Mouse (Mus musculus): ENCODE results near the gene Pnliprp2. TPM values are rescaled to one million over a fixed set of nuclear protein-coding genes. Genes with fewer than 3 reads are reported as not detected.

Pnliprp2 gene
- polyA plus RNA-seq (2015; fragmentation: Nextera tagmentation; extraction: Ambion mirVana), result 2.0 and 2.2 TPM in 2 replicates

DNA sequence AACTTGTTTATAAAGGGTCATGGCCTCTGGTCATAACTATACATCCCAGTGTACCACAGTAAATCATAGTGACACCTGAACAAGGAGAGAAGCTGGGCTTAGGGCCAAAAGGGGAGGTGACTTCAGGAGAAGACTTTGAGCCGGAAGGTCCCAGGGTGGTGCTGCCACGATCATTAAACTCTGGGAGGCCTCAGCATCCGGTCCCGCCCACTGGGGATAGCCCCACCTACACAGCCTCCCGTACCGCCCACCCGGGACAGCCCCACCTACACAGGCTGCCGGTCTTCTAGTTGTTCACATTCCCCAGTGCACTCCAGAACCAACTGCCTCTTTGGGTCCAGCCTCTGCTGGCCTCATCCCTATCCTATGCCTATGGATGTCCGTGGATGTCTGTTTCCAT is at the start of gene Pnliprp2:
Pnliprp2 (plus strand) TSS at position 297 of the 400 bp plus-strand sequence.
- peak; percentile 67 for ATAC-seq (ENCODE audit: low read depth)
- H3K27ac ChIP-seq (ENCODE audit: low read length), result no peak within 1 kb of the TSS
- 39% methylated on average over 9 of the region's 9 CpGs for WGBS (ENCODE audit: insufficient replicate concordance)
- no peaks in the 10 kb centered on the region for H3K27me3 ChIP-seq (ENCODE audit: control insufficient read depth, insufficient read depth, low read depth, low read length)
- H3K4me2 ChIP-seq (ENCODE audit: low read depth, low read length), result no peak within 1 kb of the TSS
- no peak within 1 kb of the TSS for H3K4me3 ChIP-seq (ENCODE audit: low read depth, low read length)
- H3K4me1 ChIP-seq (ENCODE audit: control insufficient read depth, low read depth, low read length), result no peaks in the 10 kb centered on the region
- no peaks in the 10 kb centered on the region for H3K36me3 ChIP-seq (ENCODE audit: control insufficient read depth, insufficient read depth)
- no peaks in the 10 kb centered on the region for H3K9me3 ChIP-seq (replicated peaks; ENCODE audit: control insufficient read depth, low read length)
- no peak within 1 kb of the TSS for H3K9ac ChIP-seq (ENCODE audit: low read depth, low read length)

DNA sequence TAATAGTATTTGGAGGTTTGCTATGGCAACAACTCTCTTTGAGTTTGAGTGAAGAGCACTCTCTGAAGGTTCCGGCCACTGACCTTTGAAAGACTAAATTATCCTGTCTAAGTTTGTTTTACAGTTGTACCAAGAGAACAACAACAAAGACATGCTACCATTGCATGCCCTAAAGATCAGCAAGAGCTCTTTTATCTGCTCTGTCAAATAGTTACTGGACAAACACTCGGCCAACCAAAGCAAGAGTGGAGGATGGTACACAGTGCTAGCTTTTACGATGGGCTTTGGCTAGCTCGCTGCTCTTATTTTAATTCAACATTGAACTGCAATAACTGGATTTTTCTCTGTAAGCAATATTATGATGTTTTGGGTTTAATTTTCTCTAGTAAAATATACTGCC is 41.6 kb upstream of the Pnliprp2 start:
- peak; percentile 56 for ATAC-seq (ENCODE audit: low read depth)

DNA sequence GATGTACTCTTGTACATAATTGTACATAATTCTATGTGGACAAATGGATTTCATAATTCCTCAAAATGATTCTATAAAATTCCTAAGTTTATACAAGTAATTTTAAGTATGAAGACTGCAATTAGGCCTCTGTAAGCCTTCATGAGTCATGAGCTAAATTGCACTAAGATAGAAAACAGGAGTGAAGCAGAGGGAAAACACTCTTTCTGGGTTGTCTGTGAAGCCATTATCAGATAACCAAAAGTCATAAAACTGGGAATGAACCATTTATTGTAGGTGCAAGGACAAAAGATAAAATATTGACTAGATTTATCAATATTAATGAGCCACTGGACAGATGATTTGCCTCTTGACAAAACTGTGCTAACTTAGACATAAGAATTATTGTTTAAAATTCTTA is 39.1 kb upstream of the Pnliprp2 start:
- no peak overlapping the region for H3K9ac ChIP-seq (ENCODE audit: low read depth, low read length)
- H3K4me2 ChIP-seq (ENCODE audit: low read depth, low read length), result no peak overlapping the region
- H3K36me3 ChIP-seq (ENCODE audit: control insufficient read depth, insufficient read depth), result no peaks in the 10 kb centered on the region
- no peaks in the 10 kb centered on the region for H3K27me3 ChIP-seq (ENCODE audit: control insufficient read depth, insufficient read depth, low read depth, low read length)
- no peak overlapping the region for H3K4me3 ChIP-seq (ENCODE audit: low read depth, low read length)
- H3K27ac ChIP-seq (ENCODE audit: low read length), result no peak overlapping the region
- no peaks in the 10 kb centered on the region for H3K9me3 ChIP-seq (replicated peaks; ENCODE audit: control insufficient read depth, low read length)
- no peaks in the 10 kb centered on the region for H3K4me1 ChIP-seq (ENCODE audit: control insufficient read depth, low read depth, low read length)
- no peak for ATAC-seq (ENCODE audit: low read depth)

More for the DNA sequence above, 41.6 kb upstream of the Pnliprp2 start:
- Histone ChIP-seq H3K4me1 (ENCODE audit: control insufficient read depth, low read depth, low read length) (no peaks in the 10 kb centered on the region), H3K36me3 (ENCODE audit: control insufficient read depth, insufficient read depth) (no peaks in the 10 kb centered on the region), H3K9me3 (replicated peaks; ENCODE audit: control insufficient read depth, low read length) (no peaks in the 10 kb centered on the region), H3K4me3 (ENCODE audit: low read depth, low read length) (no peak overlapping the region), H3K27me3 (ENCODE audit: control insufficient read depth, insufficient read depth, low read depth, low read length) (no peaks in the 10 kb centered on the region), H3K27ac (ENCODE audit: low read length) (no peak overlapping the region), H3K9ac (ENCODE audit: low read depth, low read length) (no peak overlapping the region), H3K4me2 (ENCODE audit: low read depth, low read length) (no peak overlapping the region)
- 55% methylated on average over 4 of the region's 4 CpGs for WGBS (ENCODE audit: insufficient replicate concordance)

DNA sequence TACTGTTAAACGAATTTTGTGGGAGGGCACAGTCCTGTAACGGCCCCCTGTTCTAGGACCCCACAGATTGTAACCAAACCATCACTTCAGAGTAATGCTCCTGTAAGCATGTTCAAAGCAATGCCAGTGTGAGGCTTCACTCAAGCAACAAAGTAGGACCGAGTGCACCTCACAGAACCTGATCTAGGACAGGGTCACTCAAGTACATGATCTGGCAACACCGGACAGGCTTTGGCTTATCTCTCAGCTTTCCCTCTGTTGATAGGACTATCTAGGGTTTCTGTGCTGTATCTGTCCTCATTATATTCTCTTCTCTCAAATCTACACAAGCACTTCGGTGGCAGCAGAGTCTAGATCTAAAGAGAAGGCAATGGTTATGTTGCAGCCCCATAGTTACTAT is 33.0 kb upstream of the Pnliprp2 start:
- Histone ChIP-seq H3K9ac (ENCODE audit: low read depth, low read length) (no peak overlapping the region), H3K4me1 (ENCODE audit: control insufficient read depth, low read depth, low read length) (no peaks in the 10 kb centered on the region), H3K4me3 (ENCODE audit: low read depth, low read length) (no peak overlapping the region), H3K36me3 (ENCODE audit: control insufficient read depth, insufficient read depth) (no peaks in the 10 kb centered on the region), H3K27me3 (ENCODE audit: control insufficient read depth, insufficient read depth, low read depth, low read length) (no peaks in the 10 kb centered on the region), H3K4me2 (ENCODE audit: low read depth, low read length) (no peak overlapping the region), H3K27ac (ENCODE audit: low read length) (no peak overlapping the region), H3K9me3 (replicated peaks; ENCODE audit: control insufficient read depth, low read length) (no peaks in the 10 kb centered on the region)
- WGBS (ENCODE audit: insufficient replicate concordance), result 46% methylated on average over 5 of the region's 5 CpGs
- no peak for ATAC-seq (ENCODE audit: low read depth)

DNA sequence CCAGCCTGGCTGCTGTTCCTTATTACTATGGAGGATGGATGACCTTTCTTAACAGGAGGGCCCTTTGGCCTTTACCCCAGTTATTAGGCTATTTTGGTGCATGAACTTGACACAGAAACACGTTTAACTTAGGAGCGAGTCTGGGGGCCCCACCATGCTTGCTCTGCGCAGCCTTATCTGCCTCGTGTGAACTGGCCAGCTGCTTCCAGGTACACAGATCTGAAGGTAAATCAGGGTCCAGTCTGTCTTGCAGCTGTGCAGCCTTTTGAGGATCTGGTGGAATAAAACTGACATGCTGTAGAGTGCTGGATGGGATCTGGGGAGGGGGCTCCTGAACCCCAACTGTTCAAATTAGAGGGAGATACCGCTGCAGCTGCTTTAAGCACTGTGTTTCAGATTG is 31.8 kb upstream of the Pnliprp2 start:
- no peaks in the 10 kb centered on the region for H3K4me1 ChIP-seq (ENCODE audit: control insufficient read depth, low read depth, low read length)
- H3K4me2 ChIP-seq (ENCODE audit: low read depth, low read length), result no peak overlapping the region
- no peaks in the 10 kb centered on the region for H3K9me3 ChIP-seq (replicated peaks; ENCODE audit: control insufficient read depth, low read length)
- no peak overlapping the region for H3K9ac ChIP-seq (ENCODE audit: low read depth, low read length)
- H3K36me3 ChIP-seq (ENCODE audit: control insufficient read depth, insufficient read depth), result no peaks in the 10 kb centered on the region
- no peak overlapping the region for H3K27ac ChIP-seq (ENCODE audit: low read length)
- WGBS (ENCODE audit: insufficient replicate concordance), result 53% methylated on average over 5 of the region's 5 CpGs
- ATAC-seq (ENCODE audit: low read depth), result no peak
- H3K4me3 ChIP-seq (ENCODE audit: low read depth, low read length), result no peak overlapping the region
- no peaks in the 10 kb centered on the region for H3K27me3 ChIP-seq (ENCODE audit: control insufficient read depth, insufficient read depth, low read depth, low read length)

DNA sequence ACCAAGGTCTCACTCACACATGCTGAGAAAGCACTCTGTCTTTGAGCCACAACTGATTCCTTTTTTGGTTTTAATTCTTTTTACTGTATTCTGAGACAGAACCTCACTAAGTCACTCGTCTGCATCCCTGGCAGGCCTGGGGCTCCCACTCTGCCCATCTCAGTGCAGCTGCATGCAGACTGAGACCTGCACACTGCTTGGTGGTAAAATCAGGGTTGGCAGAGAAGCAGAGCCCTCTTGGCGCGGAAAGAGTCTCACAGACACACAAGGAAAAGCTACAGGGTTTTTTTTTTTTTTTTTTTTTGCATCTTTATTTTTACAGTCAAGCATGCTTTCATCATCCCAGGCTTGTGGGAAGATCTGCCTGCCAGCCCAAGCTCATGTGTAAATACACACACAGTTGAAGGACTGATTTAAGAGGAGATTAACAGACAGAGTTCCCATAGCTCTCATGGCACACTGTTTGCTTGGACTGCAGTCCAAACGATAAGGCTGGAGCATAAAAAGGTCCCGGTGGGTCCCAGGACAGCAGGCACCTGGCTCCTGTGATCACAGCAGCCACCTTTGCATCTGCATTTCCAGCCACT is 31.0 kb upstream of the Pnliprp2 start, which contains the start of gene Pnliprp1:
Pnliprp1 (plus strand) TSS at position 443 of the 587 bp plus-strand sequence.
- peak; percentile 54 for ATAC-seq (ENCODE audit: low read depth)
- no peak within 1 kb of the TSS for H3K9ac ChIP-seq (ENCODE audit: low read depth, low read length)
- no peaks in the 10 kb centered on the region for H3K27me3 ChIP-seq (ENCODE audit: control insufficient read depth, insufficient read depth, low read depth, low read length)
- H3K4me3 ChIP-seq (ENCODE audit: low read depth, low read length), result no peak within 1 kb of the TSS
- no peaks in the 10 kb centered on the region; the same call in 1 of the 2 replicates for H3K4me1 ChIP-seq (ENCODE audit: control insufficient read depth, low read depth, low read length)
- H3K27ac ChIP-seq (ENCODE audit: low read length), result no peak within 1 kb of the TSS
- no peaks in the 10 kb centered on the region for H3K36me3 ChIP-seq (ENCODE audit: control insufficient read depth, insufficient read depth)
- H3K9me3 ChIP-seq (replicated peaks; ENCODE audit: control insufficient read depth, low read length), result no peaks in the 10 kb centered on the region
- H3K4me2 ChIP-seq (ENCODE audit: low read depth, low read length), result no peak within 1 kb of the TSS
- 39% methylated on average over 5 of the region's 5 CpGs for WGBS (ENCODE audit: insufficient replicate concordance)

DNA sequence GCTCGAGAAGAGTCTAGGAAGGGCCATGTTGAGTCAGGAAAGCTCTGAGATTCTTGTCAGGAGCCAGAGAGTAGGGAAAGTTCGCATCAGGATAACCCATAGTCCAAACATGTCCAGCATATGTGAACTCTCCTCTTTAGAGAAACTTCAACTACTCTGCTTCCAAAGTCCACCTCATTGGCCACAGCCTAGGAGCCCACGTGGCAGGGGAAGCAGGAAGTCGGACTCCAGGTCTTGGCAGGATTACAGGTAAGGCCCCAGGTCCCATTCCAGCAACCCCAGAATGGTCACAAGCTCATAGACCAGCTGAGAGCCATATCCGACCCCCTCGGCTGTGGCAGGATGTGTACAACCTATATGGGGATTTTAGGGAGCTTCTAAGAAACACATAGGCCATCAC is 26.3 kb upstream of the Pnliprp2 start:
- H3K4me1 ChIP-seq (ENCODE audit: control insufficient read depth, low read depth, low read length), result no peaks in the 10 kb centered on the region; the same call in 1 of the 2 replicates
- H3K4me3 ChIP-seq (ENCODE audit: low read depth, low read length), result no peak overlapping the region
- H3K9me3 ChIP-seq (replicated peaks; ENCODE audit: control insufficient read depth, low read length), result no peaks in the 10 kb centered on the region
- H3K27me3 ChIP-seq (ENCODE audit: control insufficient read depth, insufficient read depth, low read depth, low read length), result no peaks in the 10 kb centered on the region
- no peak for ATAC-seq (ENCODE audit: low read depth)
- no peak overlapping the region for H3K4me2 ChIP-seq (ENCODE audit: low read depth, low read length)
- WGBS (ENCODE audit: insufficient replicate concordance), result 44% methylated on average over 6 of the region's 6 CpGs
- no peak overlapping the region for H3K27ac ChIP-seq (ENCODE audit: low read length)
- H3K9ac ChIP-seq (ENCODE audit: low read depth, low read length), result no peak overlapping the region
- H3K36me3 ChIP-seq (ENCODE audit: control insufficient read depth, insufficient read depth), result no peaks in the 10 kb centered on the region

DNA sequence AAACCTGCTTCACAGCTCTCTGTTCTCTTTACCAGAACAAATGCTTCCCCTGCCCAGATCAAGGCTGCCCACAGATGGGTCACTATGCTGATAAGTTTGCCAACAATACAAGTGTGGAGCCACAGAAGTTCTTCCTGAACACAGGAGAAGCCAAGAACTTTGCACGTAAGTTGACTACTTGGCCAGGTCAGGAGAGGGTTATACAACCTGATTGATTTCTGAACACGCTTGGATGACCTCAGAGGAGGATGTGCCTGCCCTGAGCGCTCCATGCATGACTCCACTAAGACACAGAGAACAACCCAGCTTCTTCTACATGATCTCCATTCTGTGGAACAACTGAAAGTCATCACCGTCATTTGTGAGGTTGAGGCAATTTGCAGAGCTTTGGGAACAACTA is 21.4 kb upstream of the Pnliprp2 start:
- WGBS (ENCODE audit: insufficient replicate concordance), result 63% methylated on average over 4 of the region's 4 CpGs
- Histone ChIP-seq H3K36me3 (ENCODE audit: control insufficient read depth, insufficient read depth) (no peaks in the 10 kb centered on the region), H3K27me3 (ENCODE audit: control insufficient read depth, insufficient read depth, low read depth, low read length) (no peaks in the 10 kb centered on the region), H3K9ac (ENCODE audit: low read depth, low read length) (no peak overlapping the region), H3K4me1 (ENCODE audit: control insufficient read depth, low read depth, low read length) (no peaks in the 10 kb centered on the region; the same call in 1 of the 2 replicates), H3K4me2 (ENCODE audit: low read depth, low read length) (no peak overlapping the region), H3K9me3 (replicated peaks; ENCODE audit: control insufficient read depth, low read length) (no peaks in the 10 kb centered on the region), H3K4me3 (ENCODE audit: low read depth, low read length) (no peak overlapping the region), H3K27ac (ENCODE audit: low read length) (no peak overlapping the region)
- ATAC-seq (ENCODE audit: low read depth), result no peak

DNA sequence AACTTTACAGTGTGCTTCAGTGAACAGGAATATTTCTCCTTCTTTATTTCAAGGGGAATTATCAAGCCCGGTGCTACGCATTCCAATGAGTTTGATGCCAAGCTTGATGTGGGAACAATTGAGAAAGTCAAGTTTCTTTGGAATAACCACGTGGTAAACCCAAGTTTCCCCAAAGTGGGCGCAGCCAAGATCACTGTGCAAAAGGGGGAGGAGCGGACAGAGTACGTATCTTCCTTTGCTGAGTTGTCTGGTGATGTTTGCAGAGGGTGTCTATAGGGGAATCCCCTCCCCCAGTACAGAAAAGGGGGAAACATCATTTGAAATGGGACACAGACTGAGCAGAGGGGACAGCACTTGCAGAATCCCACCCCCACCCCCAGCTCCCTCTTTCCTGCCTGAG is 18.5 kb upstream of the Pnliprp2 start:
- no peak for ATAC-seq (ENCODE audit: low read depth)
- Histone ChIP-seq H3K4me3 (ENCODE audit: low read depth, low read length) (no peak overlapping the region), H3K27ac (ENCODE audit: low read length) (no peak overlapping the region), H3K9me3 (replicated peaks; ENCODE audit: control insufficient read depth, low read length) (no peaks in the 10 kb centered on the region), H3K4me1 (ENCODE audit: control insufficient read depth, low read depth, low read length) (no peaks in the 10 kb centered on the region), H3K36me3 (ENCODE audit: control insufficient read depth, insufficient read depth) (no peaks in the 10 kb centered on the region), H3K27me3 (ENCODE audit: control insufficient read depth, insufficient read depth, low read depth, low read length) (no peaks in the 10 kb centered on the region), H3K9ac (ENCODE audit: low read depth, low read length) (no peak overlapping the region), H3K4me2 (ENCODE audit: low read depth, low read length) (no peak overlapping the region)
- WGBS (ENCODE audit: insufficient replicate concordance), result 64% methylated on average over 6 of the region's 6 CpGs
